Mouse (Mus musculus) midbrain, embryonic 12.5 days (tissue): Measurements from ENCODE around the gene Ica1l. TPM values are rescaled to one million over a fixed set of nuclear protein-coding genes. Genes with fewer than 3 reads are reported as not detected.
A peak's percentile ranks its signal among the peaks of the same experiment; 100 is the strongest.
"Not testable (repeated sequence)": the region's sequence is repeated elsewhere in the genome, so short reads cannot be mapped to it uniquely, and the experiment has no call there.

ENCODE experiments used
- ATAC-seq: fragments of 200-750 bp; cut with Nextera tagmentation; 2 replicates; pipeline ENCODE4 v1.8.0; 2017; ENCODE audit warnings: low read depth, moderate TSS enrichment, moderate library complexity; ENCODE audit not compliant: low FRiP score
- H3K27ac ChIP-seq: fragments of 300-500 bp; sonication (generic); replicated peaks from 2 replicates; pipeline ENCODE4 v1.5.1; 2016; ENCODE audit warnings: mild to moderate bottlenecking
- H3K27me3 ChIP-seq: fragments of 300-500 bp; sonication (generic); 2 replicates; pipeline ENCODE4 v1.6.1; 2016; ENCODE audit warnings: mild to moderate bottlenecking
- H3K36me3 ChIP-seq: fragments of 300-500 bp; sonication (generic); 2 replicates; pipeline ENCODE4 v1.6.1; 2016
- H3K4me1 ChIP-seq: fragments of 300-500 bp; sonication (generic); 2 replicates; pipeline ENCODE4 v1.6.1; 2016
- H3K4me2 ChIP-seq: fragments of 300-500 bp; sonication (generic); replicated peaks from 2 replicates; pipeline ENCODE4 v1.6.1; 2016; ENCODE audit warnings: mild to moderate bottlenecking, moderate library complexity
- H3K4me3 ChIP-seq: fragments of 300-500 bp; sonication (generic); 2 replicates; pipeline ENCODE4 v1.5.1; 2016; ENCODE audit warnings: mild to moderate bottlenecking
- H3K9ac ChIP-seq: fragments of 300-500 bp; sonication (generic); replicated peaks from 2 replicates; pipeline ENCODE4 v1.6.1; 2016; ENCODE audit warnings: mild to moderate bottlenecking, moderate library complexity
- H3K9me3 ChIP-seq: fragments of 300-500 bp; sonication (generic); 2 replicates; pipeline ENCODE4 v1.6.1; 2016; ENCODE audit warnings: mild to moderate bottlenecking
- WGBS: fragments of 180-500 bp; shearing (Covaris S2); methylation state at CpG from one replicate; pipeline ENCODE4 v1.1.7; 2016; 5-methylcytosine and 5-hydroxymethylcytosine counted together
- polyA plus RNA-seq: library from polyadenylated mRNA; unstranded; fragments of >200 nt; fragmentation: Nextera tagmentation; extraction: Ambion mirVana; gene quantifications from 2 replicates; pipeline ENCODE4 v1.2.1, GENCODE M21; 2016

Gene Ica1l
- polyA plus RNA-seq, result 6.7 and 6.9 TPM in 2 replicates

GRCm38 (mm10) chr1:60042796-60043469 is at the start of gene Ica1l:
Gene Ica1l (minus strand): TSS chr1:60043184.
- Histone ChIP-seq H3K4me1 (0 out of 2 replicates have a peak, but pooled peaks cover 4% of the 10 kb centered on the region), H3K27ac (peak within 1 kb of the TSS; percentile 56), H3K27me3 (peaks cover 21% of the 10 kb centered on the region), H3K9ac (peak within 1 kb of the TSS; percentile 81), H3K36me3 (no peaks in the 10 kb centered on the region), H3K4me3 (peak within 1 kb of the TSS; percentile 84), H3K9me3 (no peaks in the 10 kb centered on the region), H3K4me2 (peak within 1 kb of the TSS; percentile 89)
- ATAC-seq, result peak; percentile 94
- WGBS, result under 1% methylated on average over 68 of the region's 99 CpGs

GRCm38 (mm10) chr1:60076411-60076810 is 33.4 kb upstream of the Ica1l start:
- no peaks in the 10 kb centered on the region for H3K4me1 ChIP-seq
- H3K27ac ChIP-seq, result no peak overlapping the region
- no peak overlapping the region for H3K9ac ChIP-seq
- peaks cover 41% of the 10 kb centered on the region for H3K36me3 ChIP-seq
- H3K27me3 ChIP-seq, result no peaks in the 10 kb centered on the region
- no peaks in the 10 kb centered on the region for H3K9me3 ChIP-seq
- no peak overlapping the region for H3K4me2 ChIP-seq
- no peak overlapping the region for H3K4me3 ChIP-seq
- WGBS, result 91% methylated on average over 6 of the region's 6 CpGs
- no peak for ATAC-seq

- WGBS, result 87% methylated on average over 3 of the region's 3 CpGs
- no peak overlapping the region for H3K27ac ChIP-seq
- H3K4me3 ChIP-seq, result no peak overlapping the region
- no peak overlapping the region for H3K4me2 ChIP-seq
- no peak for ATAC-seq
- H3K9me3 ChIP-seq, result no peaks in the 10 kb centered on the region
- no peak overlapping the region for H3K9ac ChIP-seq
- H3K27me3 ChIP-seq, result no peaks in the 10 kb centered on the region
- peaks cover 36% of the 10 kb centered on the region for H3K36me3 ChIP-seq
- H3K4me1 ChIP-seq, result no peaks in the 10 kb centered on the region
Measured at GRCm38 (mm10) chr1:60075590-60075989, 32.6 kb upstream of the Ica1l start.

GRCm38 (mm10) chr1:60074935-60075334 is 32.0 kb upstream of the Ica1l start:
- WGBS, result 91% methylated on average over 2 of the region's 2 CpGs
- no peak overlapping the region for H3K27ac ChIP-seq
- H3K9me3 ChIP-seq, result no peaks in the 10 kb centered on the region
- no peak overlapping the region for H3K4me3 ChIP-seq
- no peaks in the 10 kb centered on the region for H3K27me3 ChIP-seq
- H3K4me2 ChIP-seq, result no peak overlapping the region
- H3K9ac ChIP-seq, result no peak overlapping the region
- no peak for ATAC-seq
- H3K4me1 ChIP-seq, result no peaks in the 10 kb centered on the region
- H3K36me3 ChIP-seq, result peaks cover 32% of the 10 kb centered on the region

- H3K4me2 ChIP-seq, H3K4me3 ChIP-seq, ATAC-seq, H3K9ac ChIP-seq, H3K36me3 ChIP-seq, H3K4me1 ChIP-seq, H3K27ac ChIP-seq, H3K27me3 ChIP-seq, H3K9me3 ChIP-seq: not testable (repeated sequence)
Measured at GRCm38 (mm10) chr1:60070725-60071124, 27.7 kb upstream of the Ica1l start.

- Histone ChIP-seq H3K27ac (no peak overlapping the region), H3K4me2 (no peak overlapping the region), H3K9me3 (no peaks in the 10 kb centered on the region), H3K9ac (no peak overlapping the region), H3K4me3 (no peak overlapping the region), H3K27me3 (no peaks in the 10 kb centered on the region), H3K4me1 (no peaks in the 10 kb centered on the region), H3K36me3 (no peaks in the 10 kb centered on the region)
- no peak for ATAC-seq
- 80% methylated on average over 3 of the region's 3 CpGs for WGBS
Measured at GRCm38 (mm10) chr1:60056310-60056709, 13.3 kb upstream of the Ica1l start.

- H3K27ac ChIP-seq, result no peak overlapping the region
- H3K4me2 ChIP-seq, result no peak overlapping the region
- no peak overlapping the region for H3K9ac ChIP-seq
- 43% methylated on average over 3 of the region's 3 CpGs for WGBS
- H3K27me3 ChIP-seq, result no peaks in the 10 kb centered on the region
- H3K9me3 ChIP-seq, result no peaks in the 10 kb centered on the region
- ATAC-seq, result no peak
- H3K36me3 ChIP-seq, result no peaks in the 10 kb centered on the region
- H3K4me3 ChIP-seq, result no peak overlapping the region
- no peaks in the 10 kb centered on the region for H3K4me1 ChIP-seq
Measured at GRCm38 (mm10) chr1:60054659-60055058, 11.7 kb upstream of the Ica1l start.

- H3K4me3 ChIP-seq, ATAC-seq, H3K27ac ChIP-seq, H3K4me1 ChIP-seq, H3K9ac ChIP-seq, H3K36me3 ChIP-seq, H3K9me3 ChIP-seq, H3K4me2 ChIP-seq: not testable (repeated sequence)
- WGBS, result 91% methylated on average over 5 of the region's 5 CpGs
- peaks cover 17% of the 10 kb centered on the region for H3K27me3 ChIP-seq
Measured at GRCm38 (mm10) chr1:60047481-60047880, 4.5 kb upstream of the Ica1l start.

- Histone ChIP-seq H3K9ac (no peak overlapping the region), H3K36me3 (no peaks in the 10 kb centered on the region), H3K27ac (no peak overlapping the region), H3K9me3 (no peaks in the 10 kb centered on the region), H3K4me2 (no peak overlapping the region), H3K4me3 (no peak overlapping the region), H3K27me3 (peaks cover 21% of the 10 kb centered on the region), H3K4me1 (0 out of 2 replicates have a peak, but pooled peaks cover 4% of the 10 kb centered on the region)
- 85% methylated on average over 1 of the region's 1 CpGs for WGBS
- ATAC-seq, result no peak
Measured at GRCm38 (mm10) chr1:60044595-60044994, 1.6 kb upstream of the Ica1l start.

GRCm38 (mm10) chr1:60042398-60042795 is 587 bp downstream of the Ica1l start:
- Histone ChIP-seq H3K4me3 (peak overlapping the region; percentile 84), H3K9ac (peak overlapping the region; percentile 81), H3K36me3 (no peaks in the 10 kb centered on the region), H3K4me2 (peak overlapping the region; percentile 89), H3K27me3 (peaks cover 21% of the 10 kb centered on the region), H3K9me3 (no peaks in the 10 kb centered on the region), H3K4me1 (0 out of 2 replicates have a peak, but pooled peaks cover 4% of the 10 kb centered on the region), H3K27ac (peak overlapping the region; percentile 56)
- 4% methylated on average over 19 of the region's 19 CpGs for WGBS
- ATAC-seq, result peak; percentile 64; the same call in 1 of the 2 replicates

GRCm38 (mm10) chr1:60035044-60035443 is 7.9 kb downstream of the Ica1l start:
- no peak for ATAC-seq
- H3K4me3 ChIP-seq, result no peak overlapping the region
- H3K4me1 ChIP-seq, result no peaks in the 10 kb centered on the region
- H3K4me2 ChIP-seq, result no peak overlapping the region
- H3K9ac ChIP-seq, result no peak overlapping the region
- H3K9me3 ChIP-seq, result no peaks in the 10 kb centered on the region
- H3K36me3 ChIP-seq, result no peaks in the 10 kb centered on the region
- no peaks in the 10 kb centered on the region for H3K27me3 ChIP-seq
- 96% methylated on average over 2 of the region's 2 CpGs for WGBS
- H3K27ac ChIP-seq, result no peak overlapping the region

- no peak for ATAC-seq
- no peaks in the 10 kb centered on the region for H3K4me1 ChIP-seq
- no peak overlapping the region for H3K4me3 ChIP-seq
- 91% methylated on average over 1 of the region's 1 CpGs for WGBS
- H3K36me3 ChIP-seq, result no peaks in the 10 kb centered on the region
- H3K27me3 ChIP-seq, result no peaks in the 10 kb centered on the region
- H3K9me3 ChIP-seq, result no peaks in the 10 kb centered on the region
- no peak overlapping the region for H3K9ac ChIP-seq
- H3K27ac ChIP-seq, result no peak overlapping the region
- H3K4me2 ChIP-seq, result no peak overlapping the region
Measured at GRCm38 (mm10) chr1:60017031-60017469, 25.9 kb downstream of the Ica1l start.
